Mouse (Mus musculus) MEL (cell line): ENCODE measurements around the gene B4galnt3. TPM values are rescaled to one million over a fixed set of nuclear protein-coding genes. Genes with fewer than 3 reads are reported as not detected.

Experiments used
- DNase-seq: peaks from one replicate; pipeline ENCODE4 v3.0.0; 2011; ENCODE audit warnings: low read depth, low spot score
- H3K27ac ChIP-seq: 2 replicates; pipeline ENCODE4 v1.5.1; 2012; ENCODE audit warnings: low read depth, mild to moderate bottlenecking, control low read depth, low read length, moderate library complexity; ENCODE audit not compliant: control insufficient read depth
- H3K27me3 ChIP-seq, 2 experiments: fragments of 150-350 bp in 1 of 2; sonication (generic) in 1 of 2; 2 replicates each; pipeline ENCODE4 v1.6.1; 2012; ENCODE audit warnings: low read length in 2 of 2, mild to moderate bottlenecking in 2 of 2, improper control_type of control experiment in 1 of 2, moderate library complexity in 1 of 2; ENCODE audit not compliant: insufficient read depth in 2 of 2, control insufficient read depth in 1 of 2
- H3K36me3 ChIP-seq, 2 experiments: 2 replicates each; pipeline ENCODE4 v1.6.1; 2012 to 2014; ENCODE audit warnings: low read length in 2 of 2, improper control_type of control experiment in 1 of 2, inconsistent platforms in 1 of 2, mild to moderate bottlenecking in 1 of 2; ENCODE audit not compliant: insufficient read depth in 2 of 2, control insufficient read depth in 1 of 2
- H3K4me1 ChIP-seq, 2 experiments: fragments of 150-350 bp in 1 of 2; sonication (generic) in 1 of 2; 2 replicates each; pipeline ENCODE4 v1.6.1; 2012; ENCODE audit warnings: low read length in 2 of 2, improper control_type of control experiment in 1 of 2, mild to moderate bottlenecking in 1 of 2; ENCODE audit not compliant: insufficient read depth in 2 of 2, control insufficient read depth in 1 of 2
- H3K4me3 ChIP-seq, 2 experiments: fragments of 150-350 bp in 1 of 2; sonication (generic) in 1 of 2; 2 replicates each; pipeline ENCODE4 v1.5.1; 2012; ENCODE audit warnings: low read depth in 2 of 2, low read length in 2 of 2, mild to moderate bottlenecking in 2 of 2, moderate library complexity in 2 of 2, control low read depth in 1 of 2, improper control_type of control experiment in 1 of 2; ENCODE audit not compliant: control insufficient read depth in 1 of 2, insufficient read depth in 1 of 2
- H3K79me2 ChIP-seq: 2 replicates; pipeline ENCODE4 v1.6.1; 2012; ENCODE audit warnings: mild to moderate bottlenecking, low read length, moderate library complexity; ENCODE audit not compliant: control insufficient read depth, poor library complexity, insufficient read depth
- H3K9ac ChIP-seq: 2 replicates; pipeline ENCODE4 v1.6.1; 2012; ENCODE audit warnings: low read depth, mild to moderate bottlenecking, control low read depth, low read length, moderate library complexity; ENCODE audit not compliant: control insufficient read depth, poor library complexity, severe bottlenecking
- H3K9me3 ChIP-seq: fragments of 150-350 bp; sonication (generic); replicated peaks from 2 replicates; pipeline ENCODE4 v1.6.1; 2012; ENCODE audit warnings: mild to moderate bottlenecking, low read length, improper control_type of control experiment, moderate library complexity; ENCODE audit not compliant: insufficient read depth
- BHLHE40 ChIP-seq: IDR thresholded peaks from 2 replicates; pipeline ENCODE4 v1.6.1; 2012; ENCODE audit warnings: low read depth, mild to moderate bottlenecking, inconsistent platforms, low read length, improper control_type of control experiment, borderline replicate concordance
- CHD1 ChIP-seq: IDR thresholded peaks from 2 replicates; pipeline ENCODE4 v1.6.1; 2012; ENCODE audit warnings: low read depth, mild to moderate bottlenecking, inconsistent platforms, low read length, improper control_type of control experiment
- CHD2 ChIP-seq: IDR thresholded peaks from 2 replicates; pipeline ENCODE4 v1.6.1; 2011; ENCODE audit warnings: low read length, improper control_type of control experiment
- CTCF ChIP-seq, 3 experiments: IDR thresholded peaks in 2 of 3; conservative IDR thresholded peaks in 1 of 3; 2 replicates each; pipeline ENCODE4 v1.5.1; 2011 to 2012; ENCODE audit warnings: low read length in 3 of 3, low read depth in 2 of 3, mild to moderate bottlenecking in 2 of 3, improper control_type of control experiment in 1 of 3, inconsistent platforms in 1 of 3, mixed read lengths in 1 of 3, moderate library complexity in 1 of 3; ENCODE audit not compliant: control insufficient read depth in 1 of 3, insufficient read depth in 1 of 3, poor library complexity in 1 of 3, severe bottlenecking in 1 of 3
- E2F4 ChIP-seq: IDR thresholded peaks from 2 replicates; pipeline ENCODE4 v1.6.1; 2011; ENCODE audit warnings: low read depth, low read length, improper control_type of control experiment, borderline replicate concordance
- ELF1 ChIP-seq: IDR thresholded peaks from 2 replicates; pipeline ENCODE4 v1.6.1; 2014; ENCODE audit warnings: low read depth, mild to moderate bottlenecking, inconsistent platforms, low read length, improper control_type of control experiment, moderate library complexity
- EP300 ChIP-seq, 2 experiments: IDR thresholded peaks; 2 replicates each; pipeline ENCODE4 v1.6.1; 2011; ENCODE audit warnings: improper control_type of control experiment in 2 of 2, low read length in 2 of 2, low read depth in 1 of 2, mild to moderate bottlenecking in 1 of 2
- ETS1 ChIP-seq: IDR thresholded peaks from 2 replicates; pipeline ENCODE4 v1.6.1; 2012; ENCODE audit warnings: low read depth, mild to moderate bottlenecking, inconsistent platforms, low read length, improper control_type of control experiment, moderate library complexity
- HCFC1 ChIP-seq: IDR thresholded peaks from 2 replicates; pipeline ENCODE4 v1.6.1; 2012; ENCODE audit warnings: low read depth, mild to moderate bottlenecking, inconsistent platforms, low read length, improper control_type of control experiment, moderate library complexity
- KAT2A ChIP-seq: conservative IDR thresholded peaks from 2 replicates; pipeline ENCODE4 v1.6.1; 2012; ENCODE audit warnings: low read depth, low read length, improper control_type of control experiment, inconsistent platforms
- MAFK ChIP-seq: IDR thresholded peaks from 2 replicates; pipeline ENCODE4 v1.6.1; 2011; ENCODE audit warnings: low read depth, mild to moderate bottlenecking, low read length, improper control_type of control experiment, borderline replicate concordance
- MEF2A ChIP-seq: IDR thresholded peaks from 2 replicates; pipeline ENCODE4 v1.6.1; 2014; ENCODE audit warnings: low read depth, mild to moderate bottlenecking, inconsistent platforms, low read length, improper control_type of control experiment; ENCODE audit not compliant: poor library complexity, insufficient replicate concordance, severe bottlenecking; ENCODE audit errors: extremely low read depth
- MXI1 ChIP-seq: IDR thresholded peaks from 2 replicates; pipeline ENCODE4 v1.6.1; 2011; ENCODE audit warnings: mild to moderate bottlenecking, low read depth, low read length, improper control_type of control experiment
- MYB ChIP-seq: IDR thresholded peaks from 2 replicates; pipeline ENCODE4 v1.6.1; 2011; ENCODE audit warnings: mild to moderate bottlenecking, low read depth, low read length, improper control_type of control experiment
- MYC ChIP-seq: IDR thresholded peaks from 2 replicates; pipeline ENCODE4 v1.6.1; 2011; ENCODE audit warnings: low read depth, mild to moderate bottlenecking, low read length, improper control_type of control experiment, moderate library complexity
- NELFE ChIP-seq: IDR thresholded peaks from 2 replicates; pipeline ENCODE4 v1.6.1; 2011; ENCODE audit warnings: low read depth, low read length, improper control_type of control experiment
- POLR2AphosphoS5 ChIP-seq: IDR thresholded peaks from 2 replicates; pipeline ENCODE4 v1.6.1; 2012; ENCODE audit warnings: low read depth, borderline replicate concordance, mild to moderate bottlenecking, inconsistent platforms, low read length, moderate library complexity, mixed read lengths
- RAD21 ChIP-seq: IDR thresholded peaks from 2 replicates; pipeline ENCODE4 v1.6.1; 2011; ENCODE audit warnings: mild to moderate bottlenecking, low read depth, low read length, improper control_type of control experiment
- RCOR1 ChIP-seq: IDR thresholded peaks from 2 replicates; pipeline ENCODE4 v1.6.1; 2012; ENCODE audit warnings: low read depth, mild to moderate bottlenecking, inconsistent platforms, low read length, improper control_type of control experiment
- SIN3A ChIP-seq: IDR thresholded peaks from 2 replicates; pipeline ENCODE4 v1.6.1; 2012; ENCODE audit warnings: low read length, improper control_type of control experiment, inconsistent platforms
- TAL1 ChIP-seq: IDR thresholded peaks from 2 replicates; pipeline ENCODE4 v1.6.1; 2012; ENCODE audit warnings: mild to moderate bottlenecking, inconsistent platforms, low read length, moderate library complexity, mixed read lengths
- UBTF ChIP-seq: IDR thresholded peaks from 2 replicates; pipeline ENCODE4 v1.6.1; 2012; ENCODE audit warnings: low read depth, mild to moderate bottlenecking, inconsistent platforms, low read length, improper control_type of control experiment, moderate library complexity, borderline replicate concordance; ENCODE audit not compliant: insufficient read depth
- USF2 ChIP-seq, 2 experiments: IDR thresholded peaks; 2 replicates each; pipeline ENCODE4 v1.6.1; 2011 to 2012; ENCODE audit warnings: improper control_type of control experiment in 2 of 2, low read length in 2 of 2, borderline replicate concordance in 1 of 2, inconsistent platforms in 1 of 2, low read depth in 1 of 2, mild to moderate bottlenecking in 1 of 2; ENCODE audit not compliant: insufficient read depth in 1 of 2
- ZC3H11A ChIP-seq: IDR thresholded peaks from 2 replicates; pipeline ENCODE4 v1.6.1; 2012; ENCODE audit warnings: low read depth, mild to moderate bottlenecking, inconsistent platforms, low read length, improper control_type of control experiment
- ZKSCAN1 ChIP-seq: IDR thresholded peaks from 2 replicates; pipeline ENCODE4 v1.6.1; 2012; ENCODE audit warnings: low read depth, mild to moderate bottlenecking, inconsistent platforms, low read length, improper control_type of control experiment, moderate library complexity
- ZMIZ1 ChIP-seq: IDR thresholded peaks from 2 replicates; pipeline ENCODE4 v1.6.1; 2012; ENCODE audit warnings: low read depth, mild to moderate bottlenecking, inconsistent platforms, low read length, improper control_type of control experiment, moderate library complexity
- ZNF384 ChIP-seq: IDR thresholded peaks from 2 replicates; pipeline ENCODE4 v1.6.1; 2012; ENCODE audit warnings: low read depth, mild to moderate bottlenecking, inconsistent platforms, low read length, improper control_type of control experiment
- polyA plus RNA-seq, 2 experiments: library from polyadenylated mRNA; stranded (reverse) in 1 of 2; unstranded in 1 of 2; fragments of >175 nt in 1 of 2; fragments of >200 nt in 1 of 2; gene quantifications; 2 replicates each; pipeline versions ENCODE4 v1.2.1 to v1.2.4; 2012; ENCODE audit warnings: low replicate concordance in 2 of 2, low read depth in 1 of 2; ENCODE audit not compliant: insufficient read length in 2 of 2, insufficient read depth in 1 of 2, missing spikeins in 1 of 2
- total RNA-seq: library from RNA; depleted of rRNA; stranded (reverse); fragments of 300-350 nt; gene quantifications from 2 replicates; pipeline ENCODE4 v1.2.3, GENCODE M21; 2012

Gene B4galnt3
- total and polyA plus RNA-seq, 3 experiments: 1.3 to 1.5 TPM; not detected in 1

- no peak for DNase-seq
- Histone ChIP-seq H3K27ac (no peak overlapping the region), H3K4me1 (no peaks in the 10 kb centered on the region), H3K4me3 (no peak overlapping the region), H3K9ac (no peak overlapping the region), H3K27me3 (peaks cover 1 to 3% of the 10 kb centered on the region in 2 experiments; a peak in 2 of 4 replicates), H3K36me3 (no peaks in the 10 kb centered on the region), H3K9me3 (no peaks in the 10 kb centered on the region), H3K79me2 (no peaks in the 10 kb centered on the region)
- TF ChIP-seq E2F4: no peak
- TF ChIP-seq NELFE: no peak
- TF ChIP-seq MYC: no peak
- TF ChIP-seq ETS1: no peak
- TF ChIP-seq CHD1: no peak
- TF ChIP-seq ELF1: no peak
- no peak for TF ChIP-seq UBTF
- no peak for TF ChIP-seq ZC3H11A
- no peak for TF ChIP-seq CTCF (IDR thresholded peaks at IDR 0.05 in 2 of 3, conservative IDR thresholded peaks at IDR 0.05 in 1 of 3; ENCODE audit: control insufficient read depth in 1 of 3, insufficient read depth in 1 of 3, low read depth in 2 of 3, low read length in 3 of 3, poor library complexity in 1 of 3, severe bottlenecking in 1 of 3)
- no peak for TF ChIP-seq HCFC1
- TF ChIP-seq SIN3A: no peak
- no peak for TF ChIP-seq EP300 (IDR thresholded peaks at IDR 0.05; ENCODE audit: low read depth in 1 of 2, low read length in 2 of 2)
Measured at GRCm38 (mm10) chr6:120235874-120236273, 58.5 kb downstream of the B4galnt3 start.

GRCm38 (mm10) chr6:120232885-120233284 lies 61.5 kb downstream of the B4galnt3 start:
- Histone ChIP-seq H3K79me2 (no peaks in the 10 kb centered on the region), H3K27me3 (peaks cover 1 to 3% of the 10 kb centered on the region in 2 experiments; a peak in 2 of 4 replicates), H3K4me3 (no peak overlapping the region), H3K4me1 (no peaks in the 10 kb centered on the region), H3K9me3 (no peaks in the 10 kb centered on the region), H3K9ac (no peak overlapping the region), H3K36me3 (no peaks in the 10 kb centered on the region), H3K27ac (no peak overlapping the region)
- DNase-seq: no peak
- no peak for TF ChIP-seq EP300 (IDR thresholded peaks at IDR 0.05; ENCODE audit: low read depth in 1 of 2, low read length in 2 of 2)
- TF ChIP-seq RAD21: no peak
- TF ChIP-seq E2F4: no peak
- no peak for TF ChIP-seq ZNF384
- TF ChIP-seq MXI1: no peak
- TF ChIP-seq ZMIZ1: no peak
- TF ChIP-seq POLR2AphosphoS5: no peak
- no peak for TF ChIP-seq KAT2A
- no peak for TF ChIP-seq MAFK
- no peak for TF ChIP-seq USF2 (IDR thresholded peaks at IDR 0.05; ENCODE audit: borderline replicate concordance in 1 of 2, insufficient read depth in 1 of 2, low read depth in 1 of 2, low read length in 2 of 2)
- no peak for TF ChIP-seq UBTF
- no peak for TF ChIP-seq RCOR1
- no peak for TF ChIP-seq MEF2A
- TF ChIP-seq MYB: no peak
- TF ChIP-seq ETS1: no peak
- no peak for TF ChIP-seq BHLHE40
- TF ChIP-seq ZKSCAN1: no peak
- no peak for TF ChIP-seq NELFE
- TF ChIP-seq TAL1: no peak
- TF ChIP-seq CHD2: no peak
- TF ChIP-seq, all 39 proteins: peak for 0
